Mouse (Mus musculus) frontal cortex, postnatal 10 days (tissue): ENCODE measurements at regions not wholly inside any gene's neighbourhood (a gene's known extent, or its start where the extent isn't known, plus 50 kb on each side); places are given as distances from the start of the nearest gene placed in this dataset.
"Not testable (repeated sequence)": the region's sequence is repeated elsewhere in the genome, so short reads cannot be mapped to it uniquely, and the experiment has no call there.

Experiments
- DNase-seq, 2 experiments: peaks; one replicate each; pipeline ENCODE4 v3.0.0; 2022; ENCODE audit warnings: low spot score in 2 of 2, mixed read lengths in 1 of 2

DNA sequence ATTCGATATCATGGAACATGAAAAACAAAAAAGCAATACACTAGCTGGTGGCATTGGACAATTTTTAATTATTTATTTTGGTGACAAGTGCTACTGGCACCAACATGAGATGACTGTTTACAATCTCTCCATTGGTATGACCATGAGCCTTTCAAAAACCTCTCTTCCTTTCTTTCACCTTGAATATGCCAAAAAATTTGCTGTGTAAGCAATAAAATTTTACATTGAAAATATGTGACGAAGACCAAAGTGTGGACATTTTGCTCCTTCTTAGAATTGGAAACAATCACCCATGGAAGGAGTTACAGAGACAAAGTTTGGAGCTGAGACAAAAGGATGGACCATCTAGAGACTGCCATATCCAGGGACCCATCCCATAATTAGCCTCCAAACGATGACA is 83.4 kb upstream of the Gm49339 start:
- DNase-seq = not testable (repeated sequence)

GRCm38 (mm10) chr10:51405141-51405540 is 75.3 kb upstream of the Gm49339 start:
- DNase-seq = peak; percentile 7 to 50

- DNase-seq = no peak
These were observed 67.6 kb upstream of the Gm49339 start for GRCm38 (mm10) chr10:51412795-51413194.

DNA sequence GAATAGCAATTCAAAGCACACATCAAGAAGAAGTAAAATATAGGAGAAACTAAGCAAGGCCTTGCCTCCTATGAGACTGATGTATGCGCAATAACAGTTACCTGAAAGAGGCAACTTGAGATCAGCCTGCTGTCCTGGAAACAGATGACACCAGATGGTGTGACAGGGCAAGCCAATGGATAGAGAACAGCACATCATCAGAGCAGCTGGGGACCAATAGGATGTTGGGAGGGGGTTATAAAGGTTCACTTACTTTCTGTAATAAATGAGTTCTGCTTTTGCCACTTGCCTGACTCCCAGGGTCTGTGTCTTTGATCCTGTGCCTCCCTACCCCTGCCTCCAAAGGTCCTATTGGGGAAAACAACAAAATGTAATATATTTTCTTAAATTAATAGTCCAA is 65.9 kb upstream of the Gm49339 start:
- no peak for DNase-seq

DNA sequence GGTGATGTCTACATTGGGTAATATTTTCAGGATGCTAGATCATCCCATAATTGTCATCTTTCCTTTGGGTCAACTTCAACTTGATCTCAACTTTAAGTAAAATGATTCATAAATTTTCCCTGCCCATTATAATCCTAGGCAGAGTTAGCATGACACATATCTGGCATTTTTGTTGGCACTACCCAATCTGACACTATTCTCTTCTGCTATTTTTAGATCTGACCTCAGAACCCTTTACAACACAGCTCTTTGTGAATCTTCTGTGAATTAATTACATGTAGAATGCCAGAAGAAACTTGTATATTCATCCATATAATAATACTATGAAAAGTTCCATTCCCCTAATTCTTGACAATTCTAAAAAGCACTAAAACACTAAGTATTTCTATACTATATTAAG is 63.7 kb upstream of the Gm49339 start:
- no peak for DNase-seq

- no peak for DNase-seq
These were observed 63.0 kb upstream of the Gm49339 start for GRCm38 (mm10) chr10:51417221-51417911.

GRCm38 (mm10) chr10:51418550-51418949 is 61.9 kb upstream of the Gm49339 start:
- DNase-seq = no peak

DNA sequence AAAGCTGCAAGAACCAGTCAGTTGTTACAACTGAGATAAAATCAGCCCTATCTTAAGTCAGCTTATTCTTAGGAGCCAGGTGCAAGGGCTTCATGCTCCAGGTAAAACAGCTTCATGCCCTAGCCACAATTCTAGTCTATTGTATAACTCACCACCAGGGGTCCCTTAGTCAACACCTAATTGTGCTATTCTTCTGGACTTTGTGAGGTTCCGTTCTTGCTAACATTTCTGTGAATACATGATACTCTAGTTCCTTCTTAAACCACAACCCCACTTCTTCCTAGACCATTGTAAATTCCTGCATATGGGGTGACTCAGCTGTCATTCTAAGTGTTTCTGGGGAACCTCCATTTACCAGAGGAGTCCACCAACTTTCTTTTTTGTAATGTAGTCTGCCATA is 57.9 kb upstream of the Gm49339 start:
- no peak for DNase-seq
